ENCODE assay signal across 8 mouse cellular contexts in genomic region chr19:5848826-5849672, GRCm38 (mm10). TPM values are rescaled to one million over a fixed set of nuclear protein-coding genes. Genes with fewer than 3 reads are reported as not detected.
DNase-seq lines count a peak whose midpoint lies in the region; ATAC-seq lines count a peak whose summit lies in the region.

No protein-coding gene starts in this region.

- peak; percentile 77 to 81 for DNase-seq in adrenal gland, postnatal 36 days
- no peak for DNase-seq in hindbrain, embryonic 14.5 days (ENCODE audit: low spot score)
- peak; percentile 66 for DNase-seq in liver, embryonic 13.5 days
- DNase-seq in right cerebral cortex, adult 18-20 months: no peak

- peak overlapping the region; percentile 20; the same call in 1 of the 2 replicates for H3K4me2 ChIP-seq in hindbrain, embryonic 14.5 days (replicated peaks)
- H3K4me2 ChIP-seq in liver, embryonic 13.5 days: peak overlapping the region; percentile 84

- ATAC-seq in megakaryocyte, adult 5-6 weeks (ENCODE audit: poor library complexity, severe bottlenecking): no peak
- no peak for ATAC-seq in hindbrain, embryonic 14.5 days (ENCODE audit: low FRiP score)
- ATAC-seq in liver, embryonic 13.5 days (ENCODE audit: low read depth): no peak
- peak; percentile 2; the same call in 1 of the 2 replicates for ATAC-seq in neutrophil, adult 5-6 weeks (ENCODE audit: extremely low read depth, insufficient number of reproducible peaks, low FRiP score, poor library complexity, severe bottlenecking)

- H3K4me3 ChIP-seq in megakaryocyte, embryonic 14.5 days (replicated peaks): peak overlapping the region; percentile 99
- peak overlapping the region; percentile 67 for H3K4me3 ChIP-seq in erythroblast, embryonic 14.5 days (replicated peaks)
- H3K4me3 ChIP-seq in hindbrain, embryonic 14.5 days (replicated peaks; ENCODE audit: low read length): peak overlapping the region; percentile 4; the same call in 1 of the 2 replicates
- H3K4me3 ChIP-seq in liver, embryonic 13.5 days (replicated peaks): peak overlapping the region; percentile 66

- H3K36me3 ChIP-seq in megakaryocyte, embryonic 14.5 days (replicated peaks; ENCODE audit: low read length): peaks cover 46% of the 10 kb centered on the region
- peaks cover 22% of the 10 kb centered on the region for H3K36me3 ChIP-seq in erythroblast, embryonic 14.5 days (ENCODE audit: control insufficient read depth)
- H3K36me3 ChIP-seq in hindbrain, embryonic 14.5 days (replicated peaks; ENCODE audit: control insufficient read depth, insufficient read depth): peaks cover 17% of the 10 kb centered on the region
- peaks cover 13% of the 10 kb centered on the region for H3K36me3 ChIP-seq in liver, embryonic 13.5 days

- H3K27me3 ChIP-seq in megakaryocyte, embryonic 14.5 days (replicated peaks): no peaks in the 10 kb centered on the region
- H3K27me3 ChIP-seq in erythroblast, embryonic 14.5 days (ENCODE audit: control insufficient read depth): no peaks in the 10 kb centered on the region
- H3K27me3 ChIP-seq in hindbrain, embryonic 14.5 days (ENCODE audit: control insufficient read depth, insufficient read depth, low read length): no peaks in the 10 kb centered on the region
- H3K27me3 ChIP-seq in liver, embryonic 13.5 days: no peaks in the 10 kb centered on the region

- peak overlapping the region; percentile 44; the same call in 1 of the 2 replicates for H3K9ac ChIP-seq in hindbrain, embryonic 14.5 days
- H3K9ac ChIP-seq in liver, embryonic 13.5 days: peak overlapping the region; percentile 85

- H3K9me3 ChIP-seq in megakaryocyte, embryonic 14.5 days: no peaks in the 10 kb centered on the region
- no peaks in the 10 kb centered on the region for H3K9me3 ChIP-seq in erythroblast, embryonic 14.5 days (ENCODE audit: control insufficient read depth, low read length)
- H3K9me3 ChIP-seq in hindbrain, embryonic 14.5 days (ENCODE audit: control insufficient read depth, low read length): no peaks in the 10 kb centered on the region
- H3K9me3 ChIP-seq in liver, embryonic 13.5 days (replicated peaks): no peaks in the 10 kb centered on the region

- H3K27ac ChIP-seq in hindbrain, embryonic 14.5 days: peak overlapping the region; percentile 99
- peak overlapping the region; percentile 99 for H3K27ac ChIP-seq in liver, embryonic 13.5 days

- 41% methylated on average over 13 of the region's 13 CpGs for WGBS in hindbrain, embryonic 14.5 days
- 22% methylated on average over 13 of the region's 13 CpGs for WGBS in liver, embryonic 13.5 days (ENCODE audit: insufficient replicate concordance)

- H3K4me1 ChIP-seq in megakaryocyte, embryonic 14.5 days: peaks cover 73% of the 10 kb centered on the region
- peaks cover 89% of the 10 kb centered on the region for H3K4me1 ChIP-seq in erythroblast, embryonic 14.5 days (ENCODE audit: control insufficient read depth)
- peaks cover 51% of the 10 kb centered on the region for H3K4me1 ChIP-seq in hindbrain, embryonic 14.5 days (replicated peaks; ENCODE audit: control insufficient read depth, insufficient read depth, low read length)
- peaks cover 86% of the 10 kb centered on the region for H3K4me1 ChIP-seq in liver, embryonic 13.5 days (replicated peaks)

RNA-seq across cellular contexts. Expression of gene Frmd8, which starts 26.0 kb away (rescaled TPM):
- 28.5 and 57.6 TPM in 2 replicates for polyA plus RNA-seq in megakaryocyte, embryonic 14.5 days (2012; ENCODE audit: insufficient read depth, low replicate concordance)
- 21.4 and 21.9 TPM in 2 replicates for total RNA-seq in megakaryocyte, adult 5-6 weeks (2015)
- total RNA-seq in megakaryocyte, adult 5-6 weeks (2017): 19.3 and 23.3 TPM in 2 replicates
- 10 to 100 TPM; 35.5 to 52.6 TPM for total RNA-seq in adrenal gland, postnatal 36 days (2021)
- polyA plus RNA-seq in erythroblast, embryonic 14.5 days (2012): 0.74 and 0.75 TPM in 2 replicates
- 11.3 and 13.1 TPM in 2 replicates for polyA plus RNA-seq in hindbrain, embryonic 14.5 days (2014; fragmentation: Nextera tagmentation; extraction: Ambion mirVana)
- 13.9 and 15.8 TPM in 2 replicates for polyA plus RNA-seq in liver, embryonic 13.5 days (2015; fragmentation: Nextera tagmentation; extraction: Ambion mirVana)
- 32.9 and 38.6 TPM in 2 replicates for total RNA-seq in neutrophil, adult 5-6 weeks (2017)

RNA-seq across cellular contexts. Expression of gene Slc25a45, which starts 28.6 kb away (rescaled TPM):
- 3.6 and 6.9 TPM in 2 replicates for polyA plus RNA-seq in megakaryocyte, embryonic 14.5 days (2012; ENCODE audit: insufficient read depth, low replicate concordance)
- 55.6 and 67.9 TPM in 2 replicates for total RNA-seq in megakaryocyte, adult 5-6 weeks (2015)
- total RNA-seq in megakaryocyte, adult 5-6 weeks (2017): 69.1 and 73.5 TPM in 2 replicates
- total RNA-seq in adrenal gland, postnatal 36 days (2021): 10 to 100 TPM in 1 of 2 experiments, 1 to 10 TPM in 1; 9.4 to 33.2 TPM
- 0.07 TPM in 1 of 2 replicates, not detected in the other for polyA plus RNA-seq in erythroblast, embryonic 14.5 days (2012)
- polyA plus RNA-seq in hindbrain, embryonic 14.5 days (2014; fragmentation: Nextera tagmentation; extraction: Ambion mirVana): 1.5 and 2.5 TPM in 2 replicates
- polyA plus RNA-seq in liver, embryonic 13.5 days (2015; fragmentation: Nextera tagmentation; extraction: Ambion mirVana): 5.7 and 6.8 TPM in 2 replicates
- 56.6 and 64.7 TPM in 2 replicates for total RNA-seq in neutrophil, adult 5-6 weeks (2017)

RNA-seq across cellular contexts. Expression of gene Tigd3, which starts 44.9 kb away (rescaled TPM):
- polyA plus RNA-seq in megakaryocyte, embryonic 14.5 days (2012; ENCODE audit: insufficient read depth, low replicate concordance): 0.57 and 1.3 TPM in 2 replicates
- total RNA-seq in megakaryocyte, adult 5-6 weeks (2015): 0.54 and 0.59 TPM in 2 replicates
- 1.0 and 1.8 TPM in 2 replicates for total RNA-seq in megakaryocyte, adult 5-6 weeks (2017)
- 1 to 10 TPM in 1 of 2 experiments, under 1 TPM in 1; 0.92 to 1.4 TPM for total RNA-seq in adrenal gland, postnatal 36 days (2021)
- polyA plus RNA-seq in erythroblast, embryonic 14.5 days (2012): 0.12 and 0.28 TPM in 2 replicates
- 6.1 and 9.4 TPM in 2 replicates for polyA plus RNA-seq in hindbrain, embryonic 14.5 days (2014; fragmentation: Nextera tagmentation; extraction: Ambion mirVana)
- 2.5 TPM in 2 replicates for polyA plus RNA-seq in liver, embryonic 13.5 days (2015; fragmentation: Nextera tagmentation; extraction: Ambion mirVana)
- 1.4 and 1.5 TPM in 2 replicates for total RNA-seq in neutrophil, adult 5-6 weeks (2017)

Comparison
In these comparisons a context has a peak if more than half of its experiments do, and no peak if none do; other contexts are left out.
1. H3K4me3 ChIP-seq: peak in every context shown above with its lines; median percentile 99 in megakaryocyte, embryonic 14.5 days; 67 in erythroblast, embryonic 14.5 days; 66 in liver, embryonic 13.5 days; 4 in hindbrain, embryonic 14.5 days.
2. DNase-seq: peak in adrenal gland, postnatal 36 days (2 of 2) and liver, embryonic 13.5 days (single experiment); none in hindbrain, embryonic 14.5 days (single experiment) and right cerebral cortex, adult 18-20 months (single experiment).